Comparison of ENCODE assay signal across 24 mouse cellular contexts in the genomic region with DNA sequence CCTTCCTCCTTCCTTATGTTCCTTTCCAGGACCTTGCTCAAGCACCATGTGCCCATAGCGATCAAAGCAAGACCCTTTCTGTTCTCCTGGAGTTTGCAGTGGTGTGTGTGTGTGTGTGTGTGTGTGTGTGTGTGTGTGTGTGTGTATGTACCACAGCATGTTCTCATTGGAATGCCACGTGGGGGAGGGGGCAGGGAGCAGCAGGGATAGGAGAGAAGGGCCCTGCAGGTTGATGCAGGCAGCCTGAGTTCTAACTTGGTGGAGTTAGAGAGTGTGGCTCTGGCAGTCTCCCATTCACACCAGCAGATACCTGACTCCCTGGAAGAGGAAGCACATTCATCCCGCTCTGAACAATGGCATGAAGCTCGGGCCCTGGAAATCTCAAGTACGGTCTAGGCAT. TPM values are rescaled to one million over a fixed set of nuclear protein-coding genes. Genes with fewer than 3 reads are reported as not detected.
A peak's percentile ranks its signal among the peaks of the same experiment; 100 is the strongest.
DNase-seq lines count a peak whose midpoint lies in the region; ATAC-seq lines count a peak whose summit lies in the region.
"Had no signal": no experiment of that assay in that cellular context is flagged by ENCODE, and none has a peak within 500 bp of the region (broad histone marks: within the 10 kb centered on the region; RNA-seq: fewer than 3 reads in every experiment).

No protein-coding gene starts in this region.

- H3K27me3 ChIP-seq in hindbrain, embryonic 13.5 days = no peaks in the 10 kb centered on the region
- H3K27me3 ChIP-seq in hindbrain, embryonic 12.5 days = no peaks in the 10 kb centered on the region
- H3K27me3 ChIP-seq: forebrain, embryonic 13.5 days had no signal

- peak overlapping the region; percentile 50; the same call in 1 of the 2 replicates for H3K27ac ChIP-seq in hindbrain, embryonic 13.5 days
- no peak overlapping the region for H3K27ac ChIP-seq in hindbrain, embryonic 12.5 days
- H3K27ac ChIP-seq: forebrain, embryonic 13.5 days; heart, adult 2 months; heart, embryonic 10.5 days; heart, embryonic 13.5 days; hindbrain, postnatal 0 days had no signal

- no peaks in the 10 kb centered on the region for H3K9me3 ChIP-seq in hindbrain, embryonic 13.5 days
- no peaks in the 10 kb centered on the region for H3K9me3 ChIP-seq in hindbrain, embryonic 12.5 days (replicated peaks)
- H3K9me3 ChIP-seq: forebrain, embryonic 10.5 days; forebrain, embryonic 13.5 days; heart, embryonic 10.5 days; heart, embryonic 13.5 days had no signal

- no peak overlapping the region for H3K9ac ChIP-seq in hindbrain, embryonic 13.5 days
- H3K9ac ChIP-seq in hindbrain, embryonic 12.5 days = no peak overlapping the region
- H3K9ac ChIP-seq: forebrain, embryonic 13.5 days; heart, embryonic 13.5 days had no signal

- peak; percentile 41 for DNase-seq in cerebellum, adult 9-10 months
- no peak for DNase-seq in cerebellum, adult 8-10 months
- DNase-seq in 3T3-L1 (ENCODE audit: low read depth, low spot score) (peak; percentile 10), NIH3T3 (ENCODE audit: low read depth) (peak; percentile 30)
- no peak for DNase-seq in thymus, postnatal 4 days
- DNase-seq: gastrocnemius, postnatal 10 days; gastrocnemius, postnatal 36 days; heart, adult 2 months; heart, postnatal 14 days; heart, postnatal 4 days; kidney, adult 18-20 months had no signal

- H3K4me3 ChIP-seq in hindbrain, embryonic 13.5 days = no peak overlapping the region
- H3K4me3 ChIP-seq in hindbrain, embryonic 12.5 days = no peak overlapping the region
- H3K4me3 ChIP-seq: forebrain, embryonic 10.5 days; forebrain, embryonic 13.5 days; heart, adult 2 months; heart, embryonic 10.5 days; heart, embryonic 13.5 days had no signal

- H3K36me3 ChIP-seq in hindbrain, embryonic 13.5 days = no peaks in the 10 kb centered on the region
- H3K36me3 ChIP-seq in hindbrain, embryonic 12.5 days = no peaks in the 10 kb centered on the region
- H3K36me3 ChIP-seq: forebrain, embryonic 10.5 days; heart, embryonic 10.5 days; heart, embryonic 13.5 days had no signal

- 66% methylated on average over 4 of the region's 5 CpGs for WGBS in hindbrain, embryonic 13.5 days
- 75% methylated on average over 5 of the region's 5 CpGs for WGBS in hindbrain, embryonic 12.5 days

- H3K4me2 ChIP-seq in hindbrain, embryonic 13.5 days = no peak overlapping the region
- H3K4me2 ChIP-seq in hindbrain, embryonic 12.5 days (replicated peaks) = no peak overlapping the region
- H3K4me2 ChIP-seq: forebrain, embryonic 13.5 days; heart, embryonic 13.5 days had no signal

- H3K4me1 ChIP-seq in hindbrain, embryonic 13.5 days (replicated peaks) = peaks cover 28% of the 10 kb centered on the region
- peaks cover 27% of the 10 kb centered on the region for H3K4me1 ChIP-seq in hindbrain, embryonic 12.5 days
- H3K4me1 ChIP-seq: heart, embryonic 10.5 days; heart, embryonic 13.5 days had no signal

- ATAC-seq in hindbrain, embryonic 13.5 days (ENCODE audit: low FRiP score) = 0 out of 2 replicates have a peak, but pooled peaks have one; percentile 5
- ATAC-seq in hindbrain, embryonic 12.5 days (ENCODE audit: low FRiP score) = no peak
- ATAC-seq: CD4-positive, CD25-positive, alpha-beta regulatory T cell, adult 4 months; forebrain, embryonic 13.5 days; forebrain, embryonic 16.5 days; inflammation-experienced regulatory T-cells, adult 6 months; intestine, embryonic 16.5 days; Patski had no signal

RNA-seq across cellular contexts. Expression of gene Cacng2, which starts 41.6 kb away (rescaled TPM):
- 10.5 and 10.7 TPM in 2 replicates for polyA plus RNA-seq in hindbrain, embryonic 13.5 days (2015; fragmentation: Nextera tagmentation; extraction: Ambion mirVana)
- polyA plus RNA-seq in hindbrain, embryonic 12.5 days (2016; fragmentation: Nextera tagmentation; extraction: Ambion mirVana) = 4.2 and 4.6 TPM in 2 replicates
- polyA plus RNA-seq: CD4-positive, CD25-positive, alpha-beta regulatory T cell, adult 4 months; heart, adult 2 months; heart, embryonic 10.5 days; heart, embryonic 13.5 days; heart, embryonic 16.5 days; inflammation-experienced regulatory T-cells, adult 6 months; Patski had no signal

Comparison
In these comparisons a context has a peak if more than half of its experiments do, and no peak if none do; other contexts are left out.
1. DNase-seq: peak in cerebellum, adult 9-10 months (single experiment), 3T3-L1 (single experiment) and NIH3T3 (single experiment); none in cerebellum, adult 8-10 months (single experiment) and thymus, postnatal 4 days (single experiment).